Mouse (Mus musculus): ENCODE measurements at regions not wholly inside any gene's neighbourhood (a gene's known extent, or its start where the extent isn't known, plus 50 kb on each side); places are given as distances from the start of the nearest gene placed in this dataset.

- DNase-seq (ENCODE audit: low read depth in 3 of 3, low spot score in 3 of 3), result no peak
- Histone ChIP-seq H3K36me3 (replicated peaks; ENCODE audit: control insufficient read depth, insufficient read depth, low read depth) (no peaks in the 10 kb centered on the region), H3K9ac (replicated peaks) (no peak overlapping the region), H3K27me3 (ENCODE audit: control insufficient read depth, insufficient read depth, low read length) (no peaks in the 10 kb centered on the region), H3K27ac (no peak overlapping the region), H3K9me3 (ENCODE audit: control insufficient read depth, low read length) (no peaks in the 10 kb centered on the region), H3K4me2 (ENCODE audit: low read depth) (no peak overlapping the region), H3K4me3 (ENCODE audit: insufficient read depth in 1 of 2, low read depth in 2 of 2, low read length in 2 of 2) (no peak overlapping the region), H3K4me1 (replicated peaks; ENCODE audit: control insufficient read depth in 2 of 2, insufficient read depth in 2 of 2, low read length in 1 of 2) (no peaks in the 10 kb centered on the region)
- 56% methylated on average over 10 of the region's 10 CpGs for WGBS (ENCODE audit: insufficient replicate concordance)
- no peak for ATAC-seq (ENCODE audit: insufficient read depth)
- TF ChIP-seq EP300 (IDR thresholded peaks at IDR 0.05; ENCODE audit: low read depth) (no peak), CTCF (IDR thresholded peaks at IDR 0.05; ENCODE audit: low read depth) (no peak)
These were observed 165.9 kb upstream of the Gbe1 start for GRCm38 (mm10) chr16:70147673-70148359.

DNA sequence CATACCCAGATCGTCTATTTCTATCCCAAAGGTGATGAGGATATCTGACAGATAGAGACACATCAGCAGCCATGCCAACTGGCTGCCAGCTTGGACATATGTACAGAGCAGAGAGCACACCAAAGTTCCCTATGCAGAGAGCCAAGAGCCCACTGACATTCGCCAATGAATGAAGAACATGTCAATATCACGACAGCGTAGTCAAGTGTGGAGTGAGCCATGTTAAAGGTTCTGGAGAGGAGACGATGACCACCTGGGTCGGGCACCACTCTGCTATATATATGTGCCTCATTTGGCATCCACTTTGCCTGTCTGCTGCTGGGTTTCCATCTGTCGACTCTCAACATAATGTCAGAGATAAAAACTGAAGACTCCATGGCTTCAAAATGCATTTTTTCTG lies 159.2 kb upstream of the Gbe1 start:
- Histone ChIP-seq H3K4me3 (ENCODE audit: insufficient read depth in 1 of 2, low read depth in 2 of 2, low read length in 2 of 2) (no peak overlapping the region), H3K27ac (no peak overlapping the region), H3K4me1 (replicated peaks; ENCODE audit: control insufficient read depth in 2 of 2, insufficient read depth in 2 of 2, low read length in 1 of 2) (no peaks in the 10 kb centered on the region), H3K36me3 (replicated peaks; ENCODE audit: control insufficient read depth, insufficient read depth, low read depth) (no peaks in the 10 kb centered on the region), H3K9ac (replicated peaks) (no peak overlapping the region), H3K4me2 (ENCODE audit: low read depth) (no peak overlapping the region), H3K9me3 (ENCODE audit: control insufficient read depth, low read length) (no peaks in the 10 kb centered on the region), H3K27me3 (ENCODE audit: control insufficient read depth, insufficient read depth, low read length) (no peaks in the 10 kb centered on the region)
- TF ChIP-seq EP300 (IDR thresholded peaks at IDR 0.05; ENCODE audit: low read depth) (no peak), CTCF (IDR thresholded peaks at IDR 0.05; ENCODE audit: low read depth) (no peak)
- DNase-seq (ENCODE audit: low read depth in 3 of 3, low spot score in 3 of 3) (no peak), ATAC-seq (ENCODE audit: insufficient read depth) (no peak)
- WGBS (ENCODE audit: insufficient replicate concordance), result 61% methylated on average over 7 of the region's 7 CpGs

DNA sequence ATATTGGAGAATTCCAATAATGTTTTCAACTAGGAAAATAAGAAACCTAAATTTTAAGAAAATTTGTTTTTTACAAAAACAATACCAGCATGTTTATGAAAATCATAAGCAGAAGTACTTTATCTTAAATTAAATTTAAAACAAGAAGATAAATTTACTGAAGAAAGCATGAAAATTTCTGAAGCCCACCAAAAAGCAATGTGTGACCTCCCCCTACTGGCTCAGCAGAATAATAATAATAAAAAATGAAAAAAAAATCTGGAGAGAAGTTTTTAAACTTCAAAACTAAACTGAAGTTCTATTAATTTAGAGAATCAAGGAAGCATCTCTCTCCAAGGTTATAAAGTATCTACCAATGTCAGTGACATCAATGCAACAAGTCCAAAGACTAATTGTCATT lies 153.2 kb upstream of the Gbe1 start:
- Histone ChIP-seq H3K27me3 (ENCODE audit: control insufficient read depth, insufficient read depth, low read length) (no peaks in the 10 kb centered on the region), H3K4me1 (replicated peaks; ENCODE audit: control insufficient read depth in 2 of 2, insufficient read depth in 2 of 2, low read length in 1 of 2) (no peaks in the 10 kb centered on the region), H3K9ac (replicated peaks) (no peak overlapping the region), H3K4me3 (ENCODE audit: insufficient read depth in 1 of 2, low read depth in 2 of 2, low read length in 2 of 2) (no peak overlapping the region), H3K27ac (no peak overlapping the region), H3K9me3 (ENCODE audit: control insufficient read depth, low read length) (no peaks in the 10 kb centered on the region), H3K4me2 (ENCODE audit: low read depth) (no peak overlapping the region), H3K36me3 (replicated peaks; ENCODE audit: control insufficient read depth, insufficient read depth, low read depth) (no peaks in the 10 kb centered on the region)
- DNase-seq (ENCODE audit: low read depth in 3 of 3, low spot score in 3 of 3), result no peak
- TF ChIP-seq EP300 (IDR thresholded peaks at IDR 0.05; ENCODE audit: low read depth) (no peak), CTCF (IDR thresholded peaks at IDR 0.05; ENCODE audit: low read depth) (no peak)
- no peak for ATAC-seq (ENCODE audit: insufficient read depth)

- Histone ChIP-seq H3K9me3 (ENCODE audit: control insufficient read depth, low read length) (no peaks in the 10 kb centered on the region), H3K4me2 (ENCODE audit: low read depth) (no peak overlapping the region), H3K4me3 (ENCODE audit: insufficient read depth in 1 of 2, low read depth in 2 of 2, low read length in 2 of 2) (no peak overlapping the region), H3K9ac (replicated peaks) (no peak overlapping the region), H3K4me1 (replicated peaks; ENCODE audit: control insufficient read depth in 2 of 2, insufficient read depth in 2 of 2, low read length in 1 of 2) (no peaks in the 10 kb centered on the region), H3K27ac (no peak overlapping the region), H3K36me3 (replicated peaks; ENCODE audit: control insufficient read depth, insufficient read depth, low read depth) (no peaks in the 10 kb centered on the region), H3K27me3 (ENCODE audit: control insufficient read depth, insufficient read depth, low read length) (no peaks in the 10 kb centered on the region)
- ATAC-seq (ENCODE audit: insufficient read depth), result no peak
- TF ChIP-seq CTCF (IDR thresholded peaks at IDR 0.05; ENCODE audit: low read depth) (no peak), EP300 (IDR thresholded peaks at IDR 0.05; ENCODE audit: low read depth) (no peak)
- DNase-seq (ENCODE audit: low read depth in 3 of 3, low spot score in 3 of 3), result no peak
- WGBS (ENCODE audit: insufficient replicate concordance), result 43% methylated on average over 7 of the region's 7 CpGs
These were observed 138.6 kb upstream of the Gbe1 start for GRCm38 (mm10) chr16:70175140-70175539.

DNA sequence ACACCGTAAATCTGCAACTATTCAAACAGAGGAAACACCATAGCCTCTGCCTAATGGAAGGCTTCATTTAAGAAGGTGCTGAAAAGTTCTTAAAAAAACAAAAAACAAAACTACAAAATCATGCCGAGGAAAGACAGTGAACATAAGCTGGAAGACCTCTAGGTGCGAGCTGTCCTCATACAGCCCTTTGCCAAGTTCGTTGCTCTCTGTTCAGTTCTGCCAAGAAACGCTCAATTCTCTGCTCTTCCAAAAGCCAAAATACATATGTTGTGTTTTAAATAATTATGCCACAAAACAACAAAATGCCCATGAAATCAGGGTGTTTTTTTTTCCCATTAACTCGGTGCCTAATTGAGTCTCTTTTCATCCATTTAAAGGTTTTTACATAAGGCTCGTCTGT lies 134.8 kb upstream of the Gbe1 start:
- TF ChIP-seq EP300 (IDR thresholded peaks at IDR 0.05; ENCODE audit: low read depth) (no peak), CTCF (IDR thresholded peaks at IDR 0.05; ENCODE audit: low read depth) (no peak)
- no peak overlapping the region for H3K4me2 ChIP-seq (ENCODE audit: low read depth)
- WGBS (ENCODE audit: insufficient replicate concordance), result 65% methylated on average over 7 of the region's 7 CpGs
- H3K27me3 ChIP-seq (ENCODE audit: control insufficient read depth, insufficient read depth, low read length), result no peaks in the 10 kb centered on the region
- no peaks in the 10 kb centered on the region for H3K4me1 ChIP-seq (replicated peaks; ENCODE audit: control insufficient read depth in 2 of 2, insufficient read depth in 2 of 2, low read length in 1 of 2)
- no peak overlapping the region for H3K27ac ChIP-seq
- ATAC-seq (ENCODE audit: insufficient read depth) (no peak), DNase-seq (ENCODE audit: low read depth in 3 of 3, low spot score in 3 of 3) (no peak)
- H3K36me3 ChIP-seq (replicated peaks; ENCODE audit: control insufficient read depth, insufficient read depth, low read depth), result no peaks in the 10 kb centered on the region
- no peaks in the 10 kb centered on the region for H3K9me3 ChIP-seq (ENCODE audit: control insufficient read depth, low read length)
- no peak overlapping the region for H3K4me3 ChIP-seq (ENCODE audit: insufficient read depth in 1 of 2, low read depth in 2 of 2, low read length in 2 of 2)
- no peak overlapping the region for H3K9ac ChIP-seq (replicated peaks)
